Mouse (Mus musculus) layer of hippocampus, adult 8-10 months (tissue): ENCODE measurements at regions not wholly inside any gene's neighbourhood (a gene's known extent, or its start where the extent isn't known, plus 50 kb on each side); places are given as distances from the start of the nearest gene placed in this dataset.

ENCODE experiments used
- DNase-seq, 2 experiments: peaks; one replicate each; pipeline ENCODE4 v3.0.0; 2022; ENCODE audit warnings: low spot score in 2 of 2

DNA sequence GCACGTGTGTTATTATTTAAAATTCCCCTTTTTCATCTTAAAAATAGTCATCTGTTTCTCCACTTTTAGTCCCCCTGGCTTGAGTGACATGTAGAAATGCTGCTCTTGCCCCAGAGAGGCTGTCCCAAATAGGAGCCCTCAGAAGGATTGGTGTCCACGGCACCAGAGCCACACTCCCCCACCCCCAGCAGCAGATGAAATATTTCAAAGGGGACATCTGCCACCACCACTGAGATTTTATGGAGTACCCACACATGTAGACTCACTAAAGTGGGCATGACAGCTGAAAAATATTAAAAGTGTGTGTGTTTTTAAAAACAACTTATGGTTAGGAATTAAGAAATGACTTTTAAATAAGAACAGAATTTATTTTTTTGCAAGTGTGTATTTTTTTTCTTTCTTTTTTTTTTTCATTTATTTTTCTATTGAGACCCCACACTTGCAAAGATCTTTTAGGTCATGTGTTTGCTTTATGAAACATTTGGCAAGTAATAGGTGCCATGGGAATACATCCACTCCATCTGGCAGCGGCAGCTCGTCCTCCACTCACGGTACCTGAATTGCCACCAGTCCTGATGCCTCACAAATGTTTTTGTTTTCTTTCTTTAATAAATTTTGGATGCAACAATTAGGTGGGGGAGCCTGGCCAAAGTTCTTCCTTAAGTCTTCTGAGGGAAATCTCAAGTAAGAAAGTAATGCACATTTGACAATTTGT is 533.2 kb upstream of the Zeb2 start:
- peak; percentile 18 to 26 for DNase-seq

DNA sequence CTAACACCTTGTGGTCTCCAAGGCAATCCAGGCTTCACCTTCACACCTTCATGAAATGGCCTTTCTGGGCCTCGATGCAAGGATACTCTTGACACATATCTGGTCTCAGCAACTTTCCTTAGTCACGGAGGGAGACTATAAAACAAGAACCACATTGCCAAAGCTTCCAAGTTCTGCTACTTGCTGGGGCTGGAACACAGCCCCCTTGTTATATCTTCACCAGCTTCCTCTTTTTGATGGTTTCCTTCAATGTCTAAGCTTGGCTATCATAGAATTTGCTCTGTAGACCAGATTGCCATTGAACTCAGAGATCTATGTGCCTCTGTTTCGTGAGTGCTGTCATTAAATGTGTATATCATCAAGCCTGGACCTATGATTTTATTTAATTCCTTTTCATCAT is 530.7 kb upstream of the Zeb2 start:
- DNase-seq, result no peak

- no peak for DNase-seq
Observed at GRCm38 (mm10) chr2:45630081-45630480, 512.9 kb upstream of the Zeb2 start.

DNA sequence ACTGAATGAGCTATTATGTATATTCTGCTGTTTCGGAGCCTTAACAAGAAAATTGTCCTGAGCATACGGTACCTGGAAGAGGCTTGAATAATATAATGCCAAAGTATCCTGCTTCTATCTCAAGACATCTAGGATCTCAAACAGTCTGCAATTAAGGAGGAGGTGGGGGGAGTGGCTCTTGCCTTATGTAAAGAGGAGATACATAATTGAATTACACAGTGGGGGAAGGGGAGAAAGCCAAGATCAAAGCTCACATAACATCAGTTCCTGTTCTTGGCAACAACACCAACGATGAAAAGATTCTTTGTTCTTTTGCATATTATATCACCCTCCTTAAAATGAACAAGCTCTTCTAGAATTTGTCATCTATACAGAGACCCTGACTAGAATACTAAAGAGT is 512.4 kb upstream of the Zeb2 start:
- no peak for DNase-seq

GRCm38 (mm10) chr2:45623056-45623455 is 505.9 kb upstream of the Zeb2 start:
- DNase-seq, result peak; percentile 17 to 23

GRCm38 (mm10) chr2:45608926-45609325 is 491.7 kb upstream of the Zeb2 start:
- no peak for DNase-seq

- no peak for DNase-seq
Observed at GRCm38 (mm10) chr2:45607393-45607792, 490.2 kb upstream of the Zeb2 start.

DNA sequence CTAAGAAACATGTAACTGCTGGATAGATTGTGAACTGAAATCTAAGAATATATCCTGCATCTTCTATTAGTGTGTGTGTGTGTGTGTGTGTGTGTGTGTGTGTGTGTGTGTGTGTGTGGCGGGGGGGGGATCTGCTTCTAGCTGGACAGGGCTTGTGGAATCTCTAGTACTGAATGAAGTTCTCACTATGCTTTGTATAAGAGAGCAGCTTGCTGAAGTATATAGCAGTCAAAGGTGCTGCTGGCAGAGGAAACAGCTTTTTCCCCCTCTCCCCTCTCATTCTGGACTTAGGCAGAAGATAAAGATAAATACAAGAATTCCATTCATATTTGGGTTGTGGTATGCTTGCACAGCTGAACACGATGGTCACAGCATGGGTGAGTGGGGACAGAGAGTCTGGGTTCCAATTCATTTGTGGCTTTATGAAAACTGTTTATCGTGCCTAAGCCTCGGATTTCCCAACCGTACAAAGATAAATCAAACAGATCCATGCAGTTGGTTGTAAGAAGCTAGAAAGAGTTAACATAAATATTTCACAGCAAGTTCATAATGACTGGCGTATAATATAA is 484.2 kb upstream of the Zeb2 start:
- no peak for DNase-seq

GRCm38 (mm10) chr2:45593765-45594164 is 476.6 kb upstream of the Zeb2 start:
- no peak for DNase-seq

GRCm38 (mm10) chr2:45590980-45591379 is 473.8 kb upstream of the Zeb2 start:
- no peak for DNase-seq

DNA sequence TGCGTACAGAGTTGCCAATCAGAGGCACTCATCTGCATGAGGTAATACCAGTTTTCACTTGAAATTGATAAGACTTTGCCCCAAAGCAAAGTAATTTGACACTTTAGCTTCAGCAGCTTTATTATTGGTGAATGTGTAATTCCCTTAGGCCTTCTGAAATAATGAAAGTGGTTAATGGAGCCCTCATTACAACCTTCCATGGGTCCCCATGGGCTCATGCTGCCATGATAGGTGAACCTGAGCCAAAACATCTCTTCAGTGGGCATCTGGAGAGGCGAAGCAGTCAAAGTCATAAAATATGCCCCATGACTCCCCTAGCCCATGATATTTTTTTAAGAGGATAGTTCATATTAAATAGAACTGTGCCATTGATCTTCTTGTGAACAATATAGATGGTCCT is 471.1 kb upstream of the Zeb2 start:
- no peak for DNase-seq

- DNase-seq, result no peak
Observed at GRCm38 (mm10) chr2:45586588-45587200, 469.5 kb upstream of the Zeb2 start.

- no peak for DNase-seq
Observed at GRCm38 (mm10) chr2:45581549-45581925, 464.3 kb upstream of the Zeb2 start.

DNA sequence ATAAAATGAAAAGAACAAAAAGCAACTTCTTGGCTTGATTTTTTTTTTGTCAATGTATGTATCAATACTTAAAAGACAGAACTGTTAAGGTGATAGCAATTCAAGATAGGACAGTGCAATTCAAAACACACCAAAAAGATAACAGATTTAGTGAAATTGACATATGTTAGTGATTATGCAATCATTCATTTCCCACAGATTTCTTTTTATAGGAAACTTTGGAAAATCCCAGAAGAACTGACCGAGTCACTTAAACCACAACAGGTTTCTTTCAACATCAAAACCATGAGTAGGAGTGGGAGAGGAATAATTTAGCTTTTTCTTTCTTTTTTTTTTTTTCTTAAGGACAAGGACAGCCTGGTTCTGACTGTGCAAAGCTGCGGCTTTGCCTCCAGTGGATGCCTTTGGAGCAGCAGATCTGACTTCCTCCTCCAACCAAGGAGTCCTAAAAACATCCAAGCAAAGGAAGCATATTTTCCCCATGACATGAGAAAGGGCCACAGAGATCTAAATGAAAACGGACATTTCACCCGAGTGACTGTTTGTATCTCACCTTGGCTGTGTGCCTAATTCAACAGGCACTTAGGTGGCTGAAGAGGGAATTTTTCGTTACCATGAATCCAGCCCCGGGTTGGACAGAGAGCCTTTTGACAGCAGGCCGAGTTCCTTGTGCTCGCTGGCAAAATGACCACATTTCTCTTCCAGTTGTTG is 463.8 kb upstream of the Zeb2 start:
- DNase-seq, result no peak

GRCm38 (mm10) chr2:45572906-45573305 is 455.7 kb upstream of the Zeb2 start:
- no peak for DNase-seq

DNA sequence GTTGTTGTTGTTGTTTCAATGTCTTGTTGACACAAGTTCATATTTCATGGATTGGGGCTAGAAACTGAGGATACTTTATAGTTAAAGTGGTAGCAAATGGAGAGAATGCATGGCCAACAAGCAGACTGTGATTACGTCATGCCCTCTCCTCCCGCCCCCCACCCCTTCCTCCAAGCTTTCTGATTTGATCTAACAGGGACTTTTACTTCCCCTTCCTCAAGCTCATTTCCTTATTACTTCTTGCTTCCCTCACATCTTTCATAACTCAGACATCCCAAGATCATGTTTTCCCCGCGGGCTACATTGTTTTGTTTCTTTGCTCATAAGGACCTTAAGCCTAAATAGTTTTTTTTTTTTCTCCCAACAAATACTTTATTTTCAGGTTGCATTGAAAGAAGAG is 437.5 kb upstream of the Zeb2 start:
- no peak for DNase-seq

GRCm38 (mm10) chr2:45541394-45541793 is 424.2 kb upstream of the Zeb2 start:
- no peak for DNase-seq

GRCm38 (mm10) chr2:45538950-45539349 is 421.8 kb upstream of the Zeb2 start:
- peak; percentile 37 to 68 for DNase-seq

- DNase-seq, result no peak
Observed at GRCm38 (mm10) chr2:45537722-45538121, 420.5 kb upstream of the Zeb2 start.

- no peak for DNase-seq
Observed at GRCm38 (mm10) chr2:45534806-45535205, 417.6 kb upstream of the Zeb2 start.

- DNase-seq, result no peak
Observed at GRCm38 (mm10) chr2:45522310-45522709, 405.1 kb upstream of the Zeb2 start.

GRCm38 (mm10) chr2:45519550-45520152 is 402.5 kb upstream of the Zeb2 start:
- no peak for DNase-seq
